Mouse (Mus musculus) lung, adult 18-20 months (tissue): ENCODE measurements around the gene Rc3h1.
"Not testable (repeated sequence)": the region's sequence is repeated elsewhere in the genome, so short reads cannot be mapped to it uniquely, and the experiment has no call there.

Experiments used
- DNase-seq, 2 experiments: peaks; one replicate each; pipeline ENCODE4 v3.0.0; 2022; ENCODE audit warnings: mixed read lengths in 2 of 2

The Rc3h1 gene

GRCm38 (mm10) chr1:160967268-160967667 lies 61.0 kb downstream of the Rc3h1 start:
- no peak for DNase-seq

- DNase-seq: no peak
Measured at GRCm38 (mm10) chr1:160968643-160969042, 62.4 kb downstream of the Rc3h1 start.

- DNase-seq: no peak
Measured at GRCm38 (mm10) chr1:160978071-160978735, 72.0 kb downstream of the Rc3h1 start, which contains the start of gene Serpinc1. Gene Serpinc1, plus strand, starts transcription at chr1:160978585.

- no peak for DNase-seq
Measured at GRCm38 (mm10) chr1:160980021-160980420, 73.8 kb downstream of the Rc3h1 start.

- DNase-seq: no peak
Measured at GRCm38 (mm10) chr1:160980537-160981234, 74.5 kb downstream of the Rc3h1 start.

- DNase-seq: no peak
Measured at GRCm38 (mm10) chr1:160981337-160981736, 75.1 kb downstream of the Rc3h1 start.

- no peak for DNase-seq
Measured at GRCm38 (mm10) chr1:160982887-160983286, 76.7 kb downstream of the Rc3h1 start.

- not testable (repeated sequence) for DNase-seq
Measured at GRCm38 (mm10) chr1:160984731-160985130, 78.5 kb downstream of the Rc3h1 start.

- DNase-seq: no peak
Measured at GRCm38 (mm10) chr1:160985477-160985876, 79.3 kb downstream of the Rc3h1 start.

- no peak for DNase-seq
Measured at GRCm38 (mm10) chr1:160986881-160987635, 80.8 kb downstream of the Rc3h1 start.

GRCm38 (mm10) chr1:160989395-160989794 lies 83.2 kb downstream of the Rc3h1 start:
- no peak for DNase-seq

- no peak for DNase-seq
Measured at GRCm38 (mm10) chr1:160993851-160994250, 87.6 kb downstream of the Rc3h1 start.

GRCm38 (mm10) chr1:161004942-161005341 lies 98.7 kb downstream of the Rc3h1 start:
- no peak for DNase-seq

- DNase-seq: no peak
Measured at GRCm38 (mm10) chr1:161005526-161005925, 99.3 kb downstream of the Rc3h1 start.

GRCm38 (mm10) chr1:161006471-161006870 lies 100.3 kb downstream of the Rc3h1 start:
- DNase-seq: no peak

- no peak for DNase-seq
Measured at GRCm38 (mm10) chr1:161008038-161008437, 101.8 kb downstream of the Rc3h1 start.

GRCm38 (mm10) chr1:161010436-161010835 lies 104.2 kb downstream of the Rc3h1 start:
- no peak for DNase-seq

GRCm38 (mm10) chr1:161016378-161016777 lies 110.2 kb downstream of the Rc3h1 start:
- DNase-seq: no peak

- no peak for DNase-seq
Measured at GRCm38 (mm10) chr1:161020051-161020450, 113.8 kb downstream of the Rc3h1 start.
